ENCODE assay signal across 9 mouse cellular contexts in the genomic region with DNA sequence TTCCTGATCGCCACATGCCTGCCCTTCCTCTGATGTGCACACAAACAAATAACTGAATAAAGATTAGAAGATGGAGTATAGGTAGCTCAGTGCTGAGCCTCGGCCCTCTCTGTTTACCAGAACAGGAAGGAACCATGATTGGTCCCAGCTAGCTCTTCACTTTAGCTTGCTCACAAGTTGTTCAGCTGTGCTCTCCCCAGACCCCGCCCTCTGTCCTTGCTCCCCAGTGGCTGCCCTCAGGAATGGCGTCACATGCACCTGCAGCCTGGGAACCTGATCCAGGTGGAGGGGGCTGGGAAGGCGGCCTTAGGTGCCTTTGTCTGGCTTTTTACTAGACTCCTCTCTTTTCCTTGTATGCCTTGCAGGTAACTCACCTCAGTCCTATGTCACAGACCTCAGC. TPM values are rescaled to one million over a fixed set of nuclear protein-coding genes. Genes with fewer than 3 reads are reported as not detected.
DNase-seq lines count a peak whose midpoint lies in the region; ATAC-seq lines count a peak whose summit lies in the region.
"Had no signal": no experiment of that assay in that cellular context is flagged by ENCODE, and none has a peak within 500 bp of the region (broad histone marks: within the 10 kb centered on the region; RNA-seq: fewer than 3 reads in every experiment).

No protein-coding gene starts in this region.

- H3K4me1 ChIP-seq in midbrain, embryonic 12.5 days = peaks cover 8% of the 10 kb centered on the region; the same call in 1 of the 2 replicates
- H3K4me1 ChIP-seq in midbrain, embryonic 13.5 days (replicated peaks) = peaks cover 20% of the 10 kb centered on the region
- peaks cover 16% of the 10 kb centered on the region for H3K4me1 ChIP-seq in stomach, embryonic 16.5 days (ENCODE audit: control insufficient read depth, insufficient read depth, low read length)

- no peak for ATAC-seq in midbrain, embryonic 12.5 days (ENCODE audit: low FRiP score, low read depth)
- ATAC-seq in midbrain, embryonic 13.5 days = no peak
- peak; percentile 73 for ATAC-seq in stomach, embryonic 16.5 days (ENCODE audit: insufficient read depth, low FRiP score)
- no peak for ATAC-seq in CD4-positive, CD25-positive, alpha-beta regulatory T cell, adult 4 months

- H3K4me3 ChIP-seq in midbrain, embryonic 12.5 days = no peak overlapping the region
- no peak overlapping the region for H3K4me3 ChIP-seq in midbrain, embryonic 13.5 days (replicated peaks)
- H3K4me3 ChIP-seq in stomach, embryonic 16.5 days (replicated peaks; ENCODE audit: low read length) = no peak overlapping the region

- H3K9ac ChIP-seq in midbrain, embryonic 12.5 days (replicated peaks) = 0 out of 2 replicates have a peak overlapping the region, but pooled peaks have one; percentile 11
- no peak overlapping the region for H3K9ac ChIP-seq in midbrain, embryonic 13.5 days (replicated peaks)
- peak overlapping the region; percentile 50; the same call in 1 of the 2 replicates for H3K9ac ChIP-seq in stomach, embryonic 16.5 days (ENCODE audit: low read length)

- no peaks in the 10 kb centered on the region for H3K9me3 ChIP-seq in midbrain, embryonic 12.5 days
- H3K9me3 ChIP-seq in midbrain, embryonic 13.5 days = no peaks in the 10 kb centered on the region
- no peaks in the 10 kb centered on the region for H3K9me3 ChIP-seq in stomach, embryonic 16.5 days (replicated peaks; ENCODE audit: control insufficient read depth, low read length)

- no peak overlapping the region for H3K4me2 ChIP-seq in midbrain, embryonic 12.5 days (replicated peaks)
- no peak overlapping the region for H3K4me2 ChIP-seq in midbrain, embryonic 13.5 days (replicated peaks)
- H3K4me2 ChIP-seq in stomach, embryonic 16.5 days (ENCODE audit: low read depth, low read length) = peak overlapping the region; percentile 32; the same call in 1 of the 2 replicates

- 0 out of 2 replicates have a peak, but pooled peaks cover 6% of the 10 kb centered on the region for H3K27me3 ChIP-seq in midbrain, embryonic 12.5 days
- no peaks in the 10 kb centered on the region for H3K27me3 ChIP-seq in midbrain, embryonic 13.5 days
- no peaks in the 10 kb centered on the region for H3K27me3 ChIP-seq in stomach, embryonic 16.5 days (ENCODE audit: control insufficient read depth, insufficient read depth, low read length)

- H3K36me3 ChIP-seq in midbrain, embryonic 12.5 days = no peaks in the 10 kb centered on the region
- H3K36me3 ChIP-seq in midbrain, embryonic 13.5 days = no peaks in the 10 kb centered on the region
- H3K36me3 ChIP-seq in stomach, embryonic 16.5 days (ENCODE audit: control insufficient read depth, insufficient read depth, low read length) = no peaks in the 10 kb centered on the region

- WGBS in midbrain, embryonic 12.5 days = 78% methylated on average over 5 of the region's 5 CpGs
- WGBS in midbrain, embryonic 13.5 days = 73% methylated on average over 5 of the region's 5 CpGs
- WGBS in stomach, embryonic 16.5 days = 51% methylated on average over 5 of the region's 5 CpGs

- peak; percentile 59 for DNase-seq in cerebellum, adult 11-12 months
- no peak for DNase-seq in cerebellum, postnatal 10 days
- peak; percentile 68 to 90 for DNase-seq in kidney, postnatal 25 days
- no peak for DNase-seq in testis, postnatal 14 days (ENCODE audit: low spot score)

- no peak overlapping the region for H3K27ac ChIP-seq in midbrain, embryonic 12.5 days (replicated peaks)
- H3K27ac ChIP-seq in midbrain, embryonic 13.5 days = no peak overlapping the region
- H3K27ac ChIP-seq in stomach, embryonic 16.5 days (ENCODE audit: low read length) = peak overlapping the region; percentile 76

RNA-seq across cellular contexts. Expression of gene Arhgef2, which starts 9.4 kb away (rescaled TPM):
- 143 and 150 TPM in 2 replicates for polyA plus RNA-seq in midbrain, embryonic 12.5 days (2016; fragmentation: Nextera tagmentation; extraction: Ambion mirVana)
- 163 and 175 TPM in 2 replicates for polyA plus RNA-seq in midbrain, embryonic 13.5 days (2015; fragmentation: Nextera tagmentation; extraction: Ambion mirVana)
- polyA plus RNA-seq in stomach, embryonic 16.5 days (2015; fragmentation: Nextera tagmentation; extraction: Ambion mirVana) = 75.4 and 81.3 TPM in 2 replicates
- 10 to 100 TPM; 36.5 to 48.6 TPM for polyA plus RNA-seq in CD4-positive, CD25-positive, alpha-beta regulatory T cell, adult 4 months (2017; shearing (Covaris generic))

RNA-seq across cellular contexts. Expression of gene Rxfp4, which starts 37.8 kb away (rescaled TPM):
- not detected in 2 replicates for polyA plus RNA-seq in midbrain, embryonic 12.5 days (2016; fragmentation: Nextera tagmentation; extraction: Ambion mirVana)
- not detected in 2 replicates for polyA plus RNA-seq in midbrain, embryonic 13.5 days (2015; fragmentation: Nextera tagmentation; extraction: Ambion mirVana)
- not detected in 2 replicates for polyA plus RNA-seq in stomach, embryonic 16.5 days (2015; fragmentation: Nextera tagmentation; extraction: Ambion mirVana)
- under 1 TPM in 1 of 2 experiments, not detected in 1; 0.26 TPM for polyA plus RNA-seq in CD4-positive, CD25-positive, alpha-beta regulatory T cell, adult 4 months (2017; shearing (Covaris generic))
- polyA plus RNA-seq: heart, embryonic 16.5 days had no signal

RNA-seq across cellular contexts. Expression of gene Ssr2, which starts 39.4 kb away (rescaled TPM):
- 132 and 137 TPM in 2 replicates for polyA plus RNA-seq in midbrain, embryonic 12.5 days (2016; fragmentation: Nextera tagmentation; extraction: Ambion mirVana)
- polyA plus RNA-seq in midbrain, embryonic 13.5 days (2015; fragmentation: Nextera tagmentation; extraction: Ambion mirVana) = 142 and 148 TPM in 2 replicates
- polyA plus RNA-seq in stomach, embryonic 16.5 days (2015; fragmentation: Nextera tagmentation; extraction: Ambion mirVana) = 307 and 360 TPM in 2 replicates
- polyA plus RNA-seq in CD4-positive, CD25-positive, alpha-beta regulatory T cell, adult 4 months (2017; shearing (Covaris generic)) = 100 to 1,000 TPM; 160 to 161 TPM

Comparison
In these comparisons a context has a peak if more than half of its experiments do, and no peak if none do; other contexts are left out.
1. DNase-seq: peak in cerebellum, adult 11-12 months (single experiment) and kidney, postnatal 25 days (2 of 2); none in cerebellum, postnatal 10 days (0 of 2) and testis, postnatal 14 days (single experiment).